Mouse (Mus musculus): ENCODE measurements around the gene Mettl7a2. TPM values are rescaled to one million over a fixed set of nuclear protein-coding genes. Genes with fewer than 3 reads are reported as not detected.
A peak's percentile ranks its signal among the peaks of the same experiment; 100 is the strongest.

Gene Mettl7a2
- polyA plus RNA-seq, 1 experiment from 2014 or later, result not detected

DNA sequence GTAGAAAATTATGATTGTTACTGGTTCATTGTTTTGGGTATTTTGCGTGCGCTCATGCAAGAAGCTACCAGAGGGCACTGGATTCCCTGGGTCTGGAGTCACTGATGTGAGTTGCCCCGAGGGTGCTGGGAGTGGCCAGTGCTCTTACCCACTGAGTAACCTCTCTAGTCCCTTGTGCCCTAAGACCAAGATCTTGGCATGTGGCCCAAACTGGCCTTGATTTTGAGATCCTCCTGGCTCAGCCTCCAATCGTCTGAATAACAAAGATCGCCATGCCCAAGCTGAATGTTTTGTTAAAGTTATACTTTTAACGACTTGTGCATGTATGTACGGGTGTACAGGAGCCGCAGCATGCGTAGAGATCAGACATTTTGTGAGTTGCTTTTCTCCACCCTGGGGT, 32.7 kb downstream of the Mettl7a2 start:
- 90% methylated on average over 9 of the region's 9 CpGs for WGBS
- Histone ChIP-seq H3K9me3 (no peaks in the 10 kb centered on the region), H3K36me3 (no peaks in the 10 kb centered on the region), H3K4me3 (no peak overlapping the region), H3K9ac (no peak overlapping the region), H3K4me1 (no peaks in the 10 kb centered on the region), H3K27me3 (no peaks in the 10 kb centered on the region), H3K4me2 (no peak overlapping the region), H3K27ac (no peak overlapping the region)
- no peak for ATAC-seq (ENCODE audit: insufficient number of reproducible peaks, low FRiP score, low TSS enrichment, low read depth)

DNA sequence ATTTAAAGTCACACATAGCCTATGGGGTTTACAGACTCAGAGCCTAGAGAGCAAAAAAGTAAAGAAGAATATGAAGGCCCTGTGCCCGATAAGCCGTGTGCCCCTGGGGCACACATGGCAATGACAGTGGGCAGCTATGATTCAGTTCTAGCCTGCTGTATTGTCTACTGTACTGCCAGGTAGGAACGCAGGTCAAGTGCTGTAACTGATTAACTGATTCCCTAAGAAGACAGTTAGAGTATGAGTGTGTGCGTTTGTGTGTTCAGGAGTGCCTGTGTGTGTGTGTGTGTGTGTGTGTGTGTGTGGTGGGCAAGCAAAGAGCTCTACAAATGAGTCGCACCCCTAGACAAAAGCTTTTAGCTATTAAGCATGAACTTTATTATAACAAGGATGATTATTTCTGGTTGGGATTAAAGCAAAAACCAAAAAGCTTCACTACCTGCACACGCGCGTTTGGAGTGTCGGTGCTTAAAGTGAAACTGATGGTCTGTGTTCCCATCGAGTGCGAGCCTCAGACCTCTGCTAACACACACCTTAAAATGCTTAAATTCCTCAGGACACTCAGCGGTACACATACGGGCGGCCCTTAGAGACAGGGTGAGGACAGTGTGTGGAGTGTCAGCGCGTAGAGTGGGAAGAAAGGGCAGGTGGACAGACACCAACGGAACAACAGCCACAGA, 34.7 kb downstream of the Mettl7a2 start:
- H3K4me1 ChIP-seq, result no peaks in the 10 kb centered on the region
- H3K4me3 ChIP-seq, result no peak overlapping the region
- no peak overlapping the region for H3K9ac ChIP-seq
- WGBS, result 91% methylated on average over 17 of the region's 17 CpGs
- no peaks in the 10 kb centered on the region for H3K27me3 ChIP-seq
- H3K9me3 ChIP-seq, result no peaks in the 10 kb centered on the region
- H3K4me2 ChIP-seq, result no peak overlapping the region
- H3K27ac ChIP-seq, result no peak overlapping the region
- H3K36me3 ChIP-seq, result no peaks in the 10 kb centered on the region
- ATAC-seq (ENCODE audit: insufficient number of reproducible peaks, low FRiP score, low TSS enrichment, low read depth), result no peak

DNA sequence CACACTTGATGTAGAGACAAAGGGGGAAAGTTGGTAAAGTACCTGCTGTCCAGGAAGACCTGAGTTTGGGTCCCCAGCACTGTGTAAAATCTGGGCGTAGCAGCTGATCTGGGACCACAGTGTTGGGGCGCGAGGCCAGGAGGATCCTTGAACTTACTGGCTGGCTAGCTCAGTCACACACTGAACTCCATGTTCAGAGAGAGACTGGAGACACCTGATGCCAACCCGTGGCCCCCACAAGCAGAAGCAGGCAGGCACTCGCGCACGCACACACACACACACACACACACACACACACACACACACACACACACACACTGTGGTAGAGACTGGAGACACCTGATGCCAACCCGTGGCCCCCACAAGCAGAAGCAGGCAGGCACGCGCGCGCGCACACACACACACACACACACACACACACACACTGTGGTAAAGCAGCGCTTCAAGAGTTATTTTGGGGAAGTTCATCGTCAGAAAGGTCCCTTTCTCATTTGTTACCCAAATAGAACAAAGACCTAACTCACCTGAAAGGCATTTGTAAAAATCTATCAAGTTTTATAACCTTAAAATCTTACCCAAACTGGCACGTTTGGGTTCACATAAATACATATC, 35.3 kb downstream of the Mettl7a2 start:
- Histone ChIP-seq H3K4me2 (no peak overlapping the region), H3K36me3 (peaks cover under 1% of the 10 kb centered on the region), H3K9me3 (no peaks in the 10 kb centered on the region), H3K27ac (no peak overlapping the region), H3K4me1 (no peaks in the 10 kb centered on the region), H3K9ac (no peak overlapping the region), H3K4me3 (no peak overlapping the region), H3K27me3 (no peaks in the 10 kb centered on the region)
- no peak for ATAC-seq (ENCODE audit: insufficient number of reproducible peaks, low FRiP score, low TSS enrichment, low read depth)
- 84% methylated on average over 16 of the region's 16 CpGs for WGBS

DNA sequence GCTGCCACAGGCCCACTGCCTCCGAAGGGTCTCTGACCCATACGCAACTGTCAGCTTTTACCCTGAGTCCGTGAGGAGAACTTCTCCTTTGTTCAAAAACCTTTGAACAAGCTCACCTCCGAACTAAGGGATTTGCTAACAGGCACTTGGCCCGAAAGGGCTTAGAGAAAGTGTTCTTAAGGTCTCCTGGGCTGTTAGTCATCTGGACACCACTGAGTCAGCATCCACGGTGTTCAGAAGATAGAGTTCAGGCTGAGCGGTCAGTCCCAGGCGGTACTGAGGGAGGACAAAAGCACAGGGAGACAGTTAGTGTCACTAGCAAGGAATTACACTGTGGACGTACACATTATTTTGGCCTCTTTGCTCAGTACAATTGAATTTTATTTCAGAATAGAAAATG, 35.9 kb downstream of the Mettl7a2 start:
- H3K4me1 ChIP-seq, result no peaks in the 10 kb centered on the region
- no peaks in the 10 kb centered on the region for H3K9me3 ChIP-seq
- H3K4me2 ChIP-seq, result no peak overlapping the region
- no peak overlapping the region for H3K27ac ChIP-seq
- no peak for ATAC-seq (ENCODE audit: insufficient number of reproducible peaks, low FRiP score, low TSS enrichment, low read depth)
- WGBS, result 69% methylated on average over 9 of the region's 9 CpGs
- no peaks in the 10 kb centered on the region for H3K27me3 ChIP-seq
- peaks cover 6% of the 10 kb centered on the region for H3K36me3 ChIP-seq
- H3K9ac ChIP-seq, result no peak overlapping the region
- no peak overlapping the region for H3K4me3 ChIP-seq

DNA sequence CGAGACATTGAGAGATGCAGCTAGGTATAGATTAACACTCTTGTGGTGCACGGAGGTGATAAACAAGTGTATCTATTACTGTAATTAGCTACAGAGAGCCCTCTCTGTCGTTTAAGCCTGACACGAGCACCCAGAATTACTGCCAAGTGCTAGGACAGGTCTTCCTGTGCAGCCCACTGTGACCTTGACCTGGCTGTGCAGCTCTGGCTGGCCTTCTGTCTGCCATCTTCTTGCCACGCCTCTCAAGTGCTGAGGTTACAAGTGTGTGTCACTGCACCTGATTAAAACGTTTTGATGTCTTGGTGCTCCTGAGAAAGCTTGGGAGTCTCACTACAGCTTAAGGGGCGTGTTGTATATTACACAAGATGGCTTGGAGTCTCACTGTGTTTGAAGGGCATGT, 38.1 kb downstream of the Mettl7a2 start:
- Histone ChIP-seq H3K36me3 (peaks cover 28% of the 10 kb centered on the region), H3K27ac (no peak overlapping the region), H3K9me3 (no peaks in the 10 kb centered on the region), H3K4me2 (no peak overlapping the region), H3K4me1 (no peaks in the 10 kb centered on the region), H3K27me3 (no peaks in the 10 kb centered on the region), H3K9ac (no peak overlapping the region), H3K4me3 (no peak overlapping the region)
- ATAC-seq (ENCODE audit: insufficient number of reproducible peaks, low FRiP score, low TSS enrichment, low read depth), result no peak
- 72% methylated on average over 7 of the region's 7 CpGs for WGBS

DNA sequence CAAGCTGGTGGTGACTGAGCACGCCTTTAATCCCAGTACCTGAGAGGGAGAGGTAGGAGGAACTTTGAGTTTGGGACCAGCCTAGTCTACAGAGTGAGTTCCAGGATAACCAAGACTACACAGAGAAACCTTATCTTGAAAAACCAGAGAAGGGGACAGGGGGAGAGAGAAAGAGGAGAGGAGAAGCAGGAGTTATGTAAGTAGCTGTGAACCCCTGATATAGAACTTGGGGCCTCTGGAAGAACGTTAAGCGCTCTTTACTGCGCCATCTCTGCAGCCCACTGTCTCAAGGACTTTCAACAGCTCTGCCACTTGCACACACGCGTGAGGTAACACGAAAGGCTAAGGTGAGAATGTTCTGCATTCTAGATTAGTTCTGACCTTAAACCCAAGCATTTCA, 38.6 kb downstream of the Mettl7a2 start:
- Histone ChIP-seq H3K36me3 (peaks cover 33% of the 10 kb centered on the region), H3K9ac (no peak overlapping the region), H3K9me3 (no peaks in the 10 kb centered on the region), H3K4me2 (no peak overlapping the region), H3K4me1 (no peaks in the 10 kb centered on the region), H3K27ac (no peak overlapping the region), H3K27me3 (no peaks in the 10 kb centered on the region), H3K4me3 (no peak overlapping the region)
- 86% methylated on average over 7 of the region's 7 CpGs for WGBS
- ATAC-seq (ENCODE audit: insufficient number of reproducible peaks, low FRiP score, low TSS enrichment, low read depth), result no peak

DNA sequence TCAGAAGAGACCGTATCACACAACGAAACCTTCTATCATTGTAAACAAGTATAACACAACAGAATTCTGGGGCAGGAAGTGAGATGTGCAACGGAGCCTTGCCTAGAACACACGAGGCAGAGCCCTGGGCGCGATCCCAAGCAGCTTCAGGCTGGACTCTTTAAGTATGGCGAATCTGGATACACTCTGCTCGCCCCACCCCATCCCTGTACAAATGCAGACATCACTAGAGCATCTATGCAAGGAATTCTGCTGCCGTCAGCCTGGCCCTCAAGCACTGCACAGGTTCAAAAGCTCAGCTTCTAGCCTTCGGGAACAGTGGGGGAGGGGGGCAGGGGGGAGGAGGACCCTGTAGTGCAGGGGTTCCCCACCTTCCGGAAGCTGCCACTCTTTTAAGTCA, 40.0 kb downstream of the Mettl7a2 start:
- 69% methylated on average over 11 of the region's 11 CpGs for WGBS
- Histone ChIP-seq H3K9me3 (no peaks in the 10 kb centered on the region), H3K4me3 (no peak overlapping the region), H3K4me2 (no peak overlapping the region), H3K27me3 (no peaks in the 10 kb centered on the region), H3K9ac (no peak overlapping the region), H3K4me1 (no peaks in the 10 kb centered on the region), H3K36me3 (peaks cover 47% of the 10 kb centered on the region), H3K27ac (no peak overlapping the region)
- ATAC-seq (ENCODE audit: insufficient number of reproducible peaks, low FRiP score, low TSS enrichment, low read depth), result no peak

DNA sequence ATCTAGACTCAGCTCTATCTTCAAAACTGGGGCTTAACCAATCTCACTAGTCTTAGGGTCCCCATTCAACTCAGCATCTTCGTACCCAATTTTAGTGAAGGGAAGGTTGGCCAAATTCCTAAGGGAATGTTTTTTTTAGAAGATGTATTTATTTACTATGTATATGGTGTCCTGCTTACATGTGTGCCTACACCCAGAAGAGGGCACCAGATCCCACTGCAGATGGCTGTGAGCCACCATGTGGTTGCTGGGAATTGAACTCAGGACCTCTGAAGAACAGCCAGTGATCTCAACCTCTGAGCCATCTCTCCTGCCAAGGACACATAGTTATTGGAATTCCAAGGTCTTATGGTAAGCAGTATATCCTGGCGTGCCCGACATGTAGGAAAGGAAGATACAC, 42.6 kb downstream of the Mettl7a2 start:
- no peak for ATAC-seq (ENCODE audit: insufficient number of reproducible peaks, low FRiP score, low TSS enrichment, low read depth)
- no peak overlapping the region for H3K4me3 ChIP-seq
- no peaks in the 10 kb centered on the region for H3K9me3 ChIP-seq
- over 99% methylated on average over 3 of the region's 3 CpGs for WGBS
- no peak overlapping the region for H3K9ac ChIP-seq
- no peaks in the 10 kb centered on the region for H3K4me1 ChIP-seq
- H3K27ac ChIP-seq, result no peak overlapping the region
- peaks cover 72% of the 10 kb centered on the region for H3K36me3 ChIP-seq
- no peaks in the 10 kb centered on the region for H3K27me3 ChIP-seq
- no peak overlapping the region for H3K4me2 ChIP-seq

DNA sequence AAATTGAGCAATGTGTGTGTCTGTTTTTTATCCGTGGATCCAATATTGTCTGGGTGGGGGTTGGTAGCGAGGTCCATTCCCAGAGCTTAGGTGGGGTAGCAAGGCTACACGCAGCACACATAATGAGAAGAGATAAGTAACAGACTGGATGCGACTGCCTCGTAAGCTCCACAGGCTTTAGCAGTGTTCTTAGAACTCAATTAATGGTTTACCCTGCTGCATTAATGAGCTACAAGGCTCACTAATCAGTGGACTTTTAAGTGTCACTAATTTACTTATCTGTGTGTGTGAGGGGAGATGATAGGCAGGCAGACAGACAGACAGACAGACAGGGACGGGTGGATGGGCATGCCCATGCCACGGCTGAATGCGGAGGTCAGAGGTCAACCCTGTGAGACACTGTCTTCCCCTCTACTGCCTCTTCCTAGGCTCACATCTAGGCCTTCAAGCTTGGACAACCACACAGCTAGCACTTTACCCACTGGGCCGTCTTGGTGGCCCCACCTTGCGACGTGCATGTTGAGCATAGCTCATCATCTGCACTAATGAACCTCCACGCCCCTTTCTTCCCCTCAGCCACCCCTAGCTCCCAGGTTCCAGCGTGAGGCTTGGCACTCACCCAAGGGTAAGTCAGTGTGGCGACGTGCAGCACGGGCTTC, 47.7 kb downstream of the Mettl7a2 start:
- Histone ChIP-seq H3K4me2 (no peak overlapping the region), H3K27ac (no peak overlapping the region), H3K4me3 (no peak overlapping the region), H3K9ac (no peak overlapping the region), H3K9me3 (no peaks in the 10 kb centered on the region), H3K4me1 (no peaks in the 10 kb centered on the region), H3K36me3 (peaks cover 99% of the 10 kb centered on the region), H3K27me3 (no peaks in the 10 kb centered on the region)
- ATAC-seq (ENCODE audit: insufficient number of reproducible peaks, low FRiP score, low TSS enrichment, low read depth), result 0 out of 2 replicates have a peak, but pooled peaks have one; percentile 21
- WGBS, result 81% methylated on average over 16 of the region's 16 CpGs

DNA sequence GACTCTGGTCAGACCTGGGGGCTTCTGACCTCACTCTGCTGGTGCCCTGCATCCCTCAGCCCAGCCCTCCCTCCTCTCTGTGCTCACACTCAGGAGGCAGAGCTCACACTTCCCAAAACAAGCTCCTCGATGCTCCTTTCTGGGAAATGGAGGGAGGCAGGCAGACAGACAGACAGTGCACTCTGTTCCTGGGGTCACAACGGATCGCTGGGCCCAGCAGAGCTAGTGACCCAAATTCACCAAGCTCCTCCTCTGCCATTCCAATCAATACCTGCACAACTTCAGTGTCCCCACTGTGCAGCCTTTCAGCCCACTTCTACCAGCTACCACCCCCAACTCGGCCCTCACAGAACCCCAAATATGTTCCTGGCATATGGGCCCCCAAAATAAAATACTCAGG, 48.8 kb downstream of the Mettl7a2 start:
- no peak overlapping the region for H3K9ac ChIP-seq
- no peaks in the 10 kb centered on the region for H3K4me1 ChIP-seq
- H3K4me3 ChIP-seq, result no peak overlapping the region
- H3K4me2 ChIP-seq, result no peak overlapping the region
- no peak overlapping the region for H3K27ac ChIP-seq
- no peak for ATAC-seq (ENCODE audit: insufficient number of reproducible peaks, low FRiP score, low TSS enrichment, low read depth)
- WGBS, result 88% methylated on average over 4 of the region's 4 CpGs
- H3K36me3 ChIP-seq, result peaks cover 95% of the 10 kb centered on the region
- no peaks in the 10 kb centered on the region for H3K27me3 ChIP-seq
- no peaks in the 10 kb centered on the region for H3K9me3 ChIP-seq

DNA sequence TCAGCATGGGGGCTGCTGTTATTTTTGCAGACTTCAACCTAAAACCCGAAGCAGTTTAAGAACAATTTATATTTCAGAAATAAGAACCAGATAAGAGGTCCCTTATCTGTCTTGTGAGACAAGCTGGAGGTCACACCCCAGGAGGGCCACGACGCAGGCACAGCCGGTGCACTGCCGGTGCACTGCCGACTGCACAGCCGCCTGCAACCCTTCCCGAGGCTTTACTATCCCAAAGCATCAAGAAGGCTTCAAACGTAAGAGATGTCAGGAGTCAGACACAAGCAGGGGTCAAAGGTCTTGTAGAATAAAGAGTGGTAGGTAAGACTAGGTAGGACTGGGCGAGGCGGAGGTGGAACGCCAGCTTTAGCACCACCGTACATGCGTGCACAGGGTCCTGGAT, 49.3 kb downstream of the Mettl7a2 start:
- Histone ChIP-seq H3K4me1 (no peaks in the 10 kb centered on the region), H3K9me3 (no peaks in the 10 kb centered on the region), H3K4me2 (no peak overlapping the region), H3K4me3 (no peak overlapping the region), H3K36me3 (peaks cover 89% of the 10 kb centered on the region), H3K9ac (no peak overlapping the region), H3K27me3 (no peaks in the 10 kb centered on the region), H3K27ac (no peak overlapping the region)
- no peak for ATAC-seq (ENCODE audit: insufficient number of reproducible peaks, low FRiP score, low TSS enrichment, low read depth)
- 88% methylated on average over 14 of the region's 14 CpGs for WGBS

DNA sequence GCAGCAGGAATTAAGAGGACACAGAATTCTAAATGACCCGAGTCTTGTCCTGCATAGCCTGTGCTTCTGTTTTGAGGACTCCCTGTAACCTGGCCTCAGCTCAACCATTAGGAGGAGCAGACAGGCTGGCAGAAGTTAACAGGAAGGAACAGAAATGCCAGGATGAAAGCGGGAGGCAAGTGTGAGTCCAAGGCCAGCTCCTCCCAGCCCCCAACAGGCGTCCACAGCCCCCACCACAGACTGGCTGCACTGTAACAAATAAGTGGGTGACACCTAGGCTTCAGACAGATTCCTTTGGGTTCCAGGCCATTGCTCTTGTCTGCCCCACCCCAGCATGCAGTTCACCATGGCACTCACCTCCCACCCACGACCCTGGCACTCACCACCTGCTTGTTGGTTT, 49.8 kb downstream of the Mettl7a2 start:
- WGBS, result 84% methylated on average over 4 of the region's 4 CpGs
- Histone ChIP-seq H3K27ac (no peak overlapping the region), H3K4me2 (no peak overlapping the region), H3K9me3 (no peaks in the 10 kb centered on the region), H3K9ac (no peak overlapping the region), H3K4me1 (no peaks in the 10 kb centered on the region), H3K36me3 (peaks cover 86% of the 10 kb centered on the region), H3K4me3 (no peak overlapping the region), H3K27me3 (no peaks in the 10 kb centered on the region)
- no peak for ATAC-seq (ENCODE audit: insufficient number of reproducible peaks, low FRiP score, low TSS enrichment, low read depth)
